Mouse (Mus musculus) megakaryocyte progenitor cell, adult 5-6 weeks (primary cell): ENCODE results near the gene Thop1. TPM values are rescaled to one million over a fixed set of nuclear protein-coding genes. Genes with fewer than 3 reads are reported as not detected.

Source experiments
- ATAC-seq: replicated peaks from 2 replicates; pipeline ENCODE4 v1.8.0; 2016; ENCODE audit warnings: mild to moderate bottlenecking, moderate TSS enrichment, inconsistent platforms; ENCODE audit not compliant: poor library complexity
- total RNA-seq, 2 experiments: library from RNA; stranded (forward) in 1 of 2; stranded (reverse) in 1 of 2; fragments of 157-497, 149-512 nt in 1 of 2; fragments of 200-1000 nt in 1 of 2; gene quantifications; 2 replicates each; pipeline versions ENCODE4 v1.2.3 to v1.2.4; 2015 to 2017

The Thop1 gene
- total RNA-seq, 2 experiments from 2014 or later, result 12.7 to 28.0 TPM

- peak; percentile 79 for ATAC-seq
Observed at GRCm38 (mm10) chr10:81105565-81106112, 35.8 kb downstream of the Thop1 start, which contains the start of gene Map2k2. TSS of gene Map2k2 (plus strand) at chr10:81105915.

GRCm38 (mm10) chr10:81106113-81106721, 36.4 kb downstream of the Thop1 start:
- ATAC-seq, result peak; percentile 85

- no peak for ATAC-seq
Observed at GRCm38 (mm10) chr10:81112946-81113345, 43.1 kb downstream of the Thop1 start.

- no peak for ATAC-seq
Observed at GRCm38 (mm10) chr10:81119625-81120024, 49.8 kb downstream of the Thop1 start.

GRCm38 (mm10) chr10:81120650-81121049, 50.8 kb downstream of the Thop1 start:
- no peak for ATAC-seq

GRCm38 (mm10) chr10:81122889-81123288, 53.1 kb downstream of the Thop1 start:
- ATAC-seq, result no peak

- no peak for ATAC-seq
Observed at GRCm38 (mm10) chr10:81123500-81123899, 53.7 kb downstream of the Thop1 start.

Other genes with a start within 250 kb of the Thop1 start
- gene Oaz1, start 243.4 kb upstream of the Thop1 start, total RNA-seq (2015), result 1,168 and 1,276 TPM in 2 replicates
- 222 and 291 TPM in 2 replicates for gene Oaz1, start 243.4 kb upstream of the Thop1 start, total RNA-seq (2017)
- gene Lingo3, start 226.0 kb upstream of the Thop1 start, total RNA-seq (2015), result not detected in 2 replicates
- gene Lingo3, start 226.0 kb upstream of the Thop1 start, total RNA-seq (2017), result not detected in 2 replicates
- 125 and 137 TPM in 2 replicates for gene Lsm7, start 214.8 kb upstream of the Thop1 start, total RNA-seq (2015)
- gene Lsm7, start 214.8 kb upstream of the Thop1 start, total RNA-seq (2017), result 307 and 354 TPM in 2 replicates
- gene Sppl2b, start 214.8 kb upstream of the Thop1 start, total RNA-seq (2015), result 17.7 and 18.2 TPM in 2 replicates
- gene Sppl2b, start 214.8 kb upstream of the Thop1 start, total RNA-seq (2017), result 29.4 and 39.4 TPM in 2 replicates
- not detected in 2 replicates for gene Tmprss9, start 198.2 kb upstream of the Thop1 start, total RNA-seq (2015)
- gene Tmprss9, start 198.2 kb upstream of the Thop1 start, total RNA-seq (2017), result not detected in 2 replicates
- gene Timm13, start 169.1 kb upstream of the Thop1 start, total RNA-seq (2015), result 132 and 150 TPM in 2 replicates
- 55.3 and 100 TPM in 2 replicates for gene Timm13, start 169.1 kb upstream of the Thop1 start, total RNA-seq (2017)
- 11.7 and 13.9 TPM in 2 replicates for gene Lmnb2, start 151.8 kb upstream of the Thop1 start, total RNA-seq (2015)
- 49.3 and 56.9 TPM in 2 replicates for gene Lmnb2, start 151.8 kb upstream of the Thop1 start, total RNA-seq (2017)
- gene Gadd45b, start 140.0 kb upstream of the Thop1 start, total RNA-seq (2015), result 18.7 and 20.7 TPM in 2 replicates
- 17.6 and 17.9 TPM in 2 replicates for gene Gadd45b, start 140.0 kb upstream of the Thop1 start, total RNA-seq (2017)
- gene Gng7, start 55.1 kb upstream of the Thop1 start, total RNA-seq (2015), result 0.44 and 0.57 TPM in 2 replicates
- gene Gng7, start 55.1 kb upstream of the Thop1 start, total RNA-seq (2017), result 0.83 and 1.2 TPM in 2 replicates
- gene Diras1, start 44.4 kb upstream of the Thop1 start, total RNA-seq (2015), result not detected in 2 replicates
- not detected in 2 replicates for gene Diras1, start 44.4 kb upstream of the Thop1 start, total RNA-seq (2017)
- 1.9 and 2.3 TPM in 2 replicates for gene Slc39a3, start 32.6 kb upstream of the Thop1 start, total RNA-seq (2015)
- gene Slc39a3, start 32.6 kb upstream of the Thop1 start, total RNA-seq (2017), result 4.2 and 5.0 TPM in 2 replicates
- 27.0 and 37.6 TPM in 2 replicates for gene Sgta, start 9.9 kb upstream of the Thop1 start, total RNA-seq (2015)
- 31.1 and 31.7 TPM in 2 replicates for gene Sgta, start 9.9 kb upstream of the Thop1 start, total RNA-seq (2017)
- gene Creb3l3, start 28.8 kb downstream of the Thop1 start, total RNA-seq (2015), result 0.54 and 0.88 TPM in 2 replicates
- 0.30 and 0.58 TPM in 2 replicates for gene Creb3l3, start 28.8 kb downstream of the Thop1 start, total RNA-seq (2017)
- gene Map2k2, start 35.9 kb downstream of the Thop1 start, total RNA-seq (2015), result 34.4 and 42.5 TPM in 2 replicates
- gene Map2k2, start 35.9 kb downstream of the Thop1 start, total RNA-seq (2017), result 50.1 and 54.9 TPM in 2 replicates
- 17.4 and 18.9 TPM in 2 replicates for gene Zbtb7a, start 65.2 kb downstream of the Thop1 start, total RNA-seq (2015)
- gene Zbtb7a, start 65.2 kb downstream of the Thop1 start, total RNA-seq (2017), result 7.7 and 8.6 TPM in 2 replicates
- 9.4 and 10.0 TPM in 2 replicates for gene Pias4, start 97.9 kb downstream of the Thop1 start, total RNA-seq (2015)
- 9.4 and 9.8 TPM in 2 replicates for gene Pias4, start 97.9 kb downstream of the Thop1 start, total RNA-seq (2017)
- gene Eef2, start 106.6 kb downstream of the Thop1 start, total RNA-seq (2015), result 526 and 599 TPM in 2 replicates
- 1,508 and 1,553 TPM in 2 replicates for gene Eef2, start 106.6 kb downstream of the Thop1 start, total RNA-seq (2017)
- 15.5 and 17.2 TPM in 2 replicates for gene Dapk3, start 113.0 kb downstream of the Thop1 start, total RNA-seq (2015)
- gene Dapk3, start 113.0 kb downstream of the Thop1 start, total RNA-seq (2017), result 37.2 and 54.7 TPM in 2 replicates
- not detected in 2 replicates for gene 4930442H23Rik, start 113.8 kb downstream of the Thop1 start, total RNA-seq (2015)
- not detected in 2 replicates for gene 4930442H23Rik, start 113.8 kb downstream of the Thop1 start, total RNA-seq (2017)
- not detected in 2 replicates for gene Nmrk2, start 132.0 kb downstream of the Thop1 start, total RNA-seq (2015)
- not detected in 2 replicates for gene Nmrk2, start 132.0 kb downstream of the Thop1 start, total RNA-seq (2017)
- gene Atcay, start 160.8 kb downstream of the Thop1 start, total RNA-seq (2015), result not detected in 2 replicates
- gene Atcay, start 160.8 kb downstream of the Thop1 start, total RNA-seq (2017), result not detected in 2 replicates
- 0.05 TPM in 1 of 2 replicates, not detected in the other for gene Zfr2, start 163.1 kb downstream of the Thop1 start, total RNA-seq (2015)
- gene Zfr2, start 163.1 kb downstream of the Thop1 start, total RNA-seq (2017), result 0.17 TPM in 1 of 2 replicates, not detected in the other
- gene Matk, start 182.9 kb downstream of the Thop1 start, total RNA-seq (2015), result 10.2 and 16.7 TPM in 2 replicates
- 32.7 and 33.7 TPM in 2 replicates for gene Matk, start 182.9 kb downstream of the Thop1 start, total RNA-seq (2017)
- gene Mrpl54, start 196.9 kb downstream of the Thop1 start, total RNA-seq (2015), result 95.1 and 97.1 TPM in 2 replicates
- 155 and 196 TPM in 2 replicates for gene Mrpl54, start 196.9 kb downstream of the Thop1 start, total RNA-seq (2017)
- 15.5 and 20.2 TPM in 2 replicates for gene Apba3, start 196.9 kb downstream of the Thop1 start, total RNA-seq (2015)
- 10.5 and 16.9 TPM in 2 replicates for gene Apba3, start 196.9 kb downstream of the Thop1 start, total RNA-seq (2017)
- gene Tjp3, start 221.5 kb downstream of the Thop1 start, total RNA-seq (2015), result 2.3 TPM in 2 replicates
- 3.9 and 5.2 TPM in 2 replicates for gene Tjp3, start 221.5 kb downstream of the Thop1 start, total RNA-seq (2017)
- 18.9 and 24.6 TPM in 2 replicates for gene Pip5k1c, start 222.9 kb downstream of the Thop1 start, total RNA-seq (2015)
- gene Pip5k1c, start 222.9 kb downstream of the Thop1 start, total RNA-seq (2017), result 32.4 and 37.4 TPM in 2 replicates